Mouse (Mus musculus) forebrain, embryonic 12.5 days (tissue): ENCODE measurements around the gene 3110001I22Rik. TPM values are rescaled to one million over a fixed set of nuclear protein-coding genes. Genes with fewer than 3 reads are reported as not detected.
A peak's percentile ranks its signal among the peaks of the same experiment; 100 is the strongest.
"Not testable (repeated sequence)": the region's sequence is repeated elsewhere in the genome, so short reads cannot be mapped to it uniquely, and the experiment has no call there.

ENCODE experiments used
- ATAC-seq: fragments of 200-750 bp; cut with Nextera tagmentation; 2 replicates; pipeline ENCODE4 v1.8.0; 2017; ENCODE audit warnings: moderate TSS enrichment; ENCODE audit not compliant: low FRiP score
- H3K27ac ChIP-seq: fragments of 300-500 bp; sonication (generic); 2 replicates; pipeline ENCODE4 v1.5.1; 2016; ENCODE audit warnings: mild to moderate bottlenecking
- H3K27me3 ChIP-seq: fragments of 300-500 bp; sonication (generic); 2 replicates; pipeline ENCODE4 v1.6.1; 2016; ENCODE audit warnings: mild to moderate bottlenecking
- H3K36me3 ChIP-seq: fragments of 300-500 bp; sonication (generic); replicated peaks from 2 replicates; pipeline ENCODE4 v1.6.1; 2016; ENCODE audit warnings: mild to moderate bottlenecking
- H3K4me1 ChIP-seq: fragments of 300-500 bp; sonication (generic); 2 replicates; pipeline ENCODE4 v1.6.1; 2016
- H3K4me2 ChIP-seq: fragments of 300-500 bp; sonication (generic); 2 replicates; pipeline ENCODE4 v1.6.1; 2016; ENCODE audit warnings: mild to moderate bottlenecking, moderate library complexity
- H3K4me3 ChIP-seq: fragments of 300-500 bp; sonication (generic); replicated peaks from 2 replicates; pipeline ENCODE4 v1.5.1; 2016; ENCODE audit warnings: mild to moderate bottlenecking
- H3K9ac ChIP-seq: fragments of 300-500 bp; sonication (generic); 2 replicates; pipeline ENCODE4 v1.6.1; 2016; ENCODE audit warnings: mild to moderate bottlenecking
- H3K9me3 ChIP-seq: fragments of 300-500 bp; sonication (generic); 2 replicates; pipeline ENCODE4 v1.6.1; 2016
- WGBS: fragments of 180-500 bp; shearing (Covaris S2); methylation state at CpG from one replicate; pipeline ENCODE4 v1.1.7; 2016; 5-methylcytosine and 5-hydroxymethylcytosine counted together
- polyA plus RNA-seq: library from polyadenylated mRNA; unstranded; fragments of >200 nt; fragmentation: Nextera tagmentation; extraction: Ambion mirVana; gene quantifications from 2 replicates; pipeline ENCODE4 v1.2.1, GENCODE M21; 2016

The 3110001I22Rik gene
- polyA plus RNA-seq, 1 experiment from 2014 or later: 9.3 TPM

DNA sequence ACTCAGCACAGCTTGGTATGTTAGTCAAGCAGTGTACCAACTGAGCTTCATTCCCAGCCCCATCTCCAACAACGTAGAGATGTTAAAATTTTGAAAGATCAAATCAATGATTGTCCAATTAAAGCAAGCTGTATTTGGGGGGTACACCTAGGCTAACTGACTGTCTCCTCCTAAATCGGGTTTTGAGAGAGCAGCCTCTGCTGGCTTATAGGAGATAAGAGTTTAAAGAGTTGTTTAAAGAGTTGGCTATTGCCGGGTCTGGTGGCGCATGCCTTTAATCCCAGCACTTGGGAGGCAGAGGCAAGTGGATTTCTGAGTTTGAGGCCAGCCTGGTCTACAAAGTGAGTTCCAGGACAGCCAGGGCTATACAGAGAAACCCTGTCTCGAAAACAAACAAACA is 833 bp upstream of the 3110001I22Rik start:
- not testable (repeated sequence) for H3K9me3 ChIP-seq, H3K27me3 ChIP-seq, H3K36me3 ChIP-seq, H3K9ac ChIP-seq, ATAC-seq, H3K4me3 ChIP-seq, H3K27ac ChIP-seq
- WGBS: 80% methylated on average over 5 of the region's 5 CpGs
- Histone ChIP-seq H3K4me1 (peaks cover 30% of the 10 kb centered on the region), H3K4me2 (peak overlapping the region; percentile 83)

DNA sequence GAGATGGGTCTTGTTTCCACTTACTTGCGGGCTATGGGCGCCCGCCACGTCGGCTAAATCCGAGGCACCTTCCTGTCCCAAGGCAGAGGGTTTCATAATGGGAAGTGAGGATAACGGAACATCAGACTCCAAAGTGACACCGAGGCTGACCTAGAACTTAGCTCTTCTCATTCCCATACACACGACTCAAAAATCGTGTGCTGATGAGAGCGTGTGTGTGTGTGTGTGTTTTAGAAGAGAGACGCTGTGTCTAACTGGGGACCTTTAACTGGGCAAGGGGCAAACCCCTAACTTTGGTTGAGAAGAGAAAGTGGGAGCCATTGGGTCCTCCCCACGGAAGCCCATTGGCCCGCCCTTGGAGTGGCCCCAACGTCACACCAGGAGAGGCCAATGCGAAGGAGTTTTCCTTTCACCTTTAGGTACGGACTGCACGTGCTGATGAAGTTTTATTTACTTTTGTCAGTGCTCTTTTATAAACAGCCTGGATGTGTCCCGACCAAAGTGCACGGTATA is 713 bp downstream of the 3110001I22Rik start:
- H3K9ac ChIP-seq: peak overlapping the region; percentile 94
- 3% methylated on average over 20 of the region's 20 CpGs for WGBS
- H3K4me1 ChIP-seq: peaks cover 23% of the 10 kb centered on the region
- H3K9me3 ChIP-seq: no peaks in the 10 kb centered on the region
- peak overlapping the region; percentile 82; the same call in 1 of the 2 replicates for H3K27ac ChIP-seq
- H3K4me3 ChIP-seq: peak overlapping the region; percentile 95
- ATAC-seq: peak; percentile 21; the same call in 1 of the 2 replicates
- no peaks in the 10 kb centered on the region for H3K27me3 ChIP-seq
- H3K4me2 ChIP-seq: peak overlapping the region; percentile 83
- peaks cover 12% of the 10 kb centered on the region for H3K36me3 ChIP-seq

DNA sequence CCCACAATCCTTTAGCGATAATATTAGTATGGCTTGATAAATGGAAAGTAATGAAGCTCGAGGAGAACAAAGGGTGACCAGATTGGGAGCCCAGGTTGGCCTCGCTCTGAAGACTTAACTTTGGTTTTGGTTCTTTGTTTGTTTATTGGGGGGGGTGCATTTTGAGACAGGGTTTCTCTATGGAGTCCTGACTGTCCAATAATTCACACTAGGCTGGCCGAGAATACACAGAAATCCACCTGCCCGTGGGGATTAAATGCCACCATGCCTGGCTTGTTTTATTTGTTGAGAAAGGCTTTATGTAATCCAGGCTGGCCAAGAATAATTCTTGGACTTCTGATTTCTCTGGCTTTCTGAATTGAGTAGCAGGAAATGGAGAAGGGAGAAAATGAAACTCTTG is 1.4 kb downstream of the 3110001I22Rik start:
- H3K9ac ChIP-seq: no peak overlapping the region
- 77% methylated on average over 5 of the region's 5 CpGs for WGBS

DNA sequence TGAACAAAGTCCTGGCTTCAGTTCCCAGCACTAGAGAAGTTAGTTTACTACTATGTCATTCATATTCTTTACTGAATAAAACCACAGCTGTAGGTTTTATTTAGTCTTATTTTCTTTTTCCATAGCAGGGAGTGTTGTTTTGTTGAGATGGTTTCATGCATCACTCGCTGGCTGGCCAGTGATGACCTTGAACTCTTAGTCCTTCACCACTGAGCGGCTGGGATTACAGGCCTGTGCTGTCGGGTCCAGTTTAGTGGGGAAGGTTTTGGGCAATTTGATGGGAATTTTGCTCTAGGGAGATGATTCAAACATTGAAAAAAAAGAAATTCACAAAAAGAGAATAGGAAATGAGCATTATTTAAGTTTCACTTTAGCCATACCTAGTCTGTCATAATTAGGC is 2.8 kb downstream of the 3110001I22Rik start:
- Histone ChIP-seq H3K9me3 (no peaks in the 10 kb centered on the region), H3K9ac (no peak overlapping the region), H3K4me1 (peaks cover 16% of the 10 kb centered on the region), H3K4me2 (no peak overlapping the region), H3K36me3 (peaks cover 24% of the 10 kb centered on the region), H3K4me3 (no peak overlapping the region), H3K27ac (no peak overlapping the region), H3K27me3 (no peaks in the 10 kb centered on the region)
- no peak for ATAC-seq
- WGBS: 91% methylated on average over 3 of the region's 3 CpGs

More for the DNA sequence above, 1.4 kb downstream of the 3110001I22Rik start:
- no peak overlapping the region for H3K27ac ChIP-seq
- H3K4me3 ChIP-seq: peak overlapping the region; percentile 95; the same call in 1 of the 2 replicates
- peaks cover 20% of the 10 kb centered on the region for H3K4me1 ChIP-seq
- H3K27me3 ChIP-seq: no peaks in the 10 kb centered on the region
- no peaks in the 10 kb centered on the region for H3K9me3 ChIP-seq
- no peak for ATAC-seq
- peaks cover 19% of the 10 kb centered on the region for H3K36me3 ChIP-seq
- peak overlapping the region; percentile 83 for H3K4me2 ChIP-seq

DNA sequence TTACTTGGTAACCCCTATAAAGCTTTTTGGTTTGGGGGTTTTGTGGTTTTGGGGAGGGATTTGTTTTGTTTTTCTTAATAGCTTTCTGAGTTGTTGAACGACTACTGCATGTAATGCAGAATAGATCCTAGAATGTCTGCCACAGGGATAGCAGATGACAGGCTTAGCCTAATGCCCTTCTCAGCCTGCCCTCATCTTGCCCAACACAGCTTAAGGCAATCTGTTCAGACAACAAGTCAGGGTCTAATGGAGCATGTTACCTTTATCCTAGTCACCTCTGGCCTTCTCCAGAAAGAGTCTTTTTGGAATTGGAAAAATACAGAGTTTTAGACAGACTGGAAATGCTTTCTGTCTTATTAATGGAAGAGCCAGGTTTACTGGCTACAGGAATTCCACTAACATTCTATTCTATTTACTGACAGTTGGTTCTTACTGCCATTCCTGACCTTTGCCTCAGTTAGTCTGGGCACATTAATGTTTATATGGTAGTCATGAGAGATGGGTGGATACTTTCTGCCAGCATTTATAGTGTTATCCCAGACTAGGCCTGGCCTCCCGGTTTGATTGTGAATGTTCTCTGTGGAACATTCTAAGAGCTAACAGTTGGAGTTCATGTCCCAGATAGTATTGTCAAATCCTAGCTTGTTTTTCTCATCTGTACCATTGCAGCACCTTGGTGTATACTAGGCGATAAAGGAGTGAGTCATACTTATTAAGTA is 7.0 kb downstream of the 3110001I22Rik start:
- Histone ChIP-seq H3K27ac (no peak overlapping the region), H3K36me3 (peaks cover 26% of the 10 kb centered on the region), H3K4me1 (no peaks in the 10 kb centered on the region), H3K9me3 (no peaks in the 10 kb centered on the region), H3K4me3 (no peak overlapping the region), H3K9ac (no peak overlapping the region), H3K4me2 (no peak overlapping the region), H3K27me3 (no peaks in the 10 kb centered on the region)
- WGBS: 91% methylated on average over 3 of the region's 3 CpGs
- ATAC-seq: no peak

DNA sequence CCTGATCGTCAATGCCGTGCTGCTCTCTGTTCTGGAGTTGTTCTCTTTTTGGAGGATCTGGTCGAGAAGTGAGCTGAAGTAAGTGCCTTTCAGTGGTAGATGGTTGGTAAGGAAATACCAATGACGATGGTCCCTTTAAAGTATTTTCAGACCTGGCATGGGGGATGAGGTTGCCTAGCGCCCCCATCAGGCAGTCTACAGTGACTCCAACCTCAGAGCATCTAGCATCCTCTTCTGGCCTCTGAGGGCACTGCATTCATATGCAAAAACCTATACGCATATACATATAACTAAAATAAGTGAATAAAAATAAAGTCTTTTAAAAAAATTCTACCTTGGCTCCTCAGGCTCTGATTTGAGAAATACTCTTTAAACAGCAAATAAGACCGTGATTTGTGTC is 27.3 kb downstream of the 3110001I22Rik start:
- H3K4me2 ChIP-seq: no peak overlapping the region
- H3K4me3 ChIP-seq: no peak overlapping the region
- no peaks in the 10 kb centered on the region for H3K4me1 ChIP-seq
- ATAC-seq: no peak
- H3K9me3 ChIP-seq: no peaks in the 10 kb centered on the region
- no peak overlapping the region for H3K27ac ChIP-seq
- H3K27me3 ChIP-seq: no peaks in the 10 kb centered on the region
- no peak overlapping the region for H3K9ac ChIP-seq
- H3K36me3 ChIP-seq: peaks cover 69% of the 10 kb centered on the region
- 93% methylated on average over 7 of the region's 7 CpGs for WGBS

DNA sequence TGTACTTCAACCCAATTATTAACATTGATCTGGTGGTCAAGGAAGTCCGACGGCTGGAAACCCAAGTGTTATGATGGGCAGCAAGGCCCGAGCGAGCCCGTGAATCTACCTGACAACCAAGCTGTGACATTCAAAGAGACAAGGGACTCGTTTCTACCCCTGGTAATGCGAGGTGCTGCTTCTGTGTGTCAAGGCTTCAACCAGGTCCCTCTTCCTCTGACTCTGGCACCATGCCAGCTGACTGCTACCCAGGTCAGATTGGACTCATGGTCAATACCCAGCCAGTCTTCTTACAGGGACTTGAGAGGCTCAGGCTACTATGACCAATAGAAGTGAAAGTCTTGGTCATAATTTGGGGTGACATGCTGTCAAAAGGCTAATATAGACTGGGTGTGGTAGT is 30.5 kb downstream of the 3110001I22Rik start:
- no peaks in the 10 kb centered on the region for H3K27me3 ChIP-seq
- H3K4me2 ChIP-seq: no peak overlapping the region
- no peak overlapping the region for H3K27ac ChIP-seq
- H3K9ac ChIP-seq: no peak overlapping the region
- ATAC-seq: no peak
- no peak overlapping the region for H3K4me3 ChIP-seq
- H3K4me1 ChIP-seq: no peaks in the 10 kb centered on the region
- WGBS: 95% methylated on average over 7 of the region's 7 CpGs
- H3K9me3 ChIP-seq: no peaks in the 10 kb centered on the region
- peaks cover 57% of the 10 kb centered on the region for H3K36me3 ChIP-seq

DNA sequence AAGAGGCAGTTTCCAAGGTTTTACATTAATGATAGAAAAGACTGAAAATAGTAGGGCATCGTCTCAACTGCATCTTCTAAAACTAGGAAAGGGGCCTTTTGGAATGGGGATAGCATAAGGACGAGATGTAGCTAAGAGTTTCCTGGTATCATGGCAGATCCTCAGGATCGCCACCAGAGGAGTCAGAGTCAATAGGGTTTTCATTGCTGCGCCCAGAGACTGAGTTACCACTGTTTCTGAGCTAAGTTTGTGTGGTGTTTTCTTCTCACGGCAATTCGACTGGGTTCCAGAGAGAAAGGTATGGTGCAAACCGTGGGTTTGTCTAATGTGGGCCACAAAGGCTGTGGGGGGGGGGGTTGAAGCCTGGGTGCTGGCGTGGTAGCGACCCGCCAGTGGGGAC is 32.9 kb downstream of the 3110001I22Rik start:
- no peak overlapping the region for H3K4me3 ChIP-seq
- no peak for ATAC-seq
- H3K9me3 ChIP-seq: no peaks in the 10 kb centered on the region
- no peaks in the 10 kb centered on the region for H3K27me3 ChIP-seq
- H3K4me1 ChIP-seq: no peaks in the 10 kb centered on the region
- WGBS: 88% methylated on average over 9 of the region's 10 CpGs
- no peak overlapping the region for H3K9ac ChIP-seq
- H3K36me3 ChIP-seq: peaks cover 33% of the 10 kb centered on the region
- H3K27ac ChIP-seq: no peak overlapping the region
- H3K4me2 ChIP-seq: no peak overlapping the region

DNA sequence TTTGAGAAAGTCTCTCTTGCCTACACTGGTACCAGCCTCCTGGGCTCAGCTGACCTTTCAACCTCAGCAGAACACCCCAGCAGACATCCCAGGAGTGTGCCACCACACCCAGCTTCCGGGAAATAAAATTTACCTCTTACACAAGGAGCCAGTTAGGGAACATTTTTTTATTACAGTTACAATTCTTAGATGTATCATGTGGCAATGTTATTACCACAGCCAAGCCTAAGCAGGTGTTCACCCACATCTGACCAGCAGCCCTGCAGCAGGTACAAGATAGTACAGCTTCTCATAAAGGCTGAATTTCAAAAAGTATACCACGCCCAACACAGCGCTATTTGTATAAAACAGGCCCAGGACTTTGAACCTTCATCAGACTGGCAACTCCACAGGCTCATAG is 43.2 kb downstream of the 3110001I22Rik start:
- no peak overlapping the region for H3K4me3 ChIP-seq
- H3K27ac ChIP-seq: no peak overlapping the region
- H3K4me1 ChIP-seq: no peaks in the 10 kb centered on the region
- 94% methylated on average over 3 of the region's 3 CpGs for WGBS
- no peaks in the 10 kb centered on the region for H3K27me3 ChIP-seq
- H3K9ac ChIP-seq: no peak overlapping the region
- H3K36me3 ChIP-seq: no peaks in the 10 kb centered on the region
- ATAC-seq: no peak
- H3K4me2 ChIP-seq: no peak overlapping the region
- no peaks in the 10 kb centered on the region for H3K9me3 ChIP-seq

DNA sequence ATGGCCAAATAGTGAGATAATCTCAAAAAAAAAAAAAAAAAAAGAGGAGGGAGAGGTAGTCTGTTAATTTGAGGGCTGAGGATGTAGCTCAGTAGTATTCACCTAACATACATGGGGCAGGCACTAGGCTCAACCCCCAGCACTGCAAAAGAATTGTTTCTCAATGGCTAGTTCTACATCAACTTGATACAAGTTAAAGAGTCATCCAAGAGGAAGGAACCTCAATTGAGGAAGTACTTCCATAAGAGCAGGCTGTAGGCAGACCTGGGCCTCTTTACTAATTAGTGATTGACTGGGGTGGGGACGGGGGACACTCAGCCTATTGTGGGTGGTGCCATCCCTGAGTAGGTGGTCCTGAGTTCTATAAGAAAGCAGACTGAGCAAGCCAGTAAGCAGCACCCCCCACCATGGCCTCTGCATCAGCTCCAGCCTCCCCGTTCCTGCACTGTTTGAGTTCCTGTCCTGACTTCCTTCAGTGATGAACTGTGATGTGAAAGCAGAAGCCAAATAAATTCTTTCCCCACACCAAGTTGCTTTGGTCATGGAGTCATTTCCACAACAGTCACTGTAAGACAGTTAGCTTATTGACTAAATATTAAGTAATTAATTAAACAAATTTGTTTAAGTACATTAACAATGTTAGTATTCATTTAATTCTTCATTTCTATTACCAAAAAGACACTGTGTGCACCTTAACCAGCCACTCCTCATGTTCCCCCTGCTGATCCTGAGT is 45.3 kb downstream of the 3110001I22Rik start:
- no peaks in the 10 kb centered on the region for H3K27me3 ChIP-seq
- no peak overlapping the region for H3K9ac ChIP-seq
- H3K4me2 ChIP-seq: no peak overlapping the region
- WGBS: 75% methylated on average over 2 of the region's 2 CpGs
- H3K27ac ChIP-seq: no peak overlapping the region
- ATAC-seq: no peak
- H3K9me3 ChIP-seq: no peaks in the 10 kb centered on the region
- H3K36me3 ChIP-seq: no peaks in the 10 kb centered on the region
- H3K4me1 ChIP-seq: no peaks in the 10 kb centered on the region
- H3K4me3 ChIP-seq: no peak overlapping the region

DNA sequence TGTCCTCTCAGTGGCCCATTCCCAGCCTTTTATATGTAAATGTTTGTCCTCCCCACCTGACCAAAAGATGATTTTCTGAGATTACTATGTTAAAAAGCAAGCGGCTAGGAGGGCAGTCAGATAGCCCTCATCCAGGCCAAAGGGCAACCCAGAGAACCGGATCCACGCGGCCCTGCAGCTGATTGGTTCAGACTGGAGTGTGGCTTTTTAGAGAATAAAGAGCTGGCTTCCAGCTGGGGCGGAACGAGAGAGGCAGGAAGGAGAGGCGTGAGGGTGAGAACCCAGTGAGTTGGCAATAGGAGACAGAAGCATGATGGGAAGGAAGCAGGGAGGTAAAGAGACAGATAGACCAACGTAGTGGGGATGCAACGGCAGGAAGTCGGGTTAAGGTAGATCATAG is 51.2 kb downstream of the 3110001I22Rik start:
- WGBS: 32% methylated on average over 10 of the region's 10 CpGs
- Histone ChIP-seq H3K27me3 (no peaks in the 10 kb centered on the region), H3K9me3 (no peaks in the 10 kb centered on the region), H3K36me3 (no peaks in the 10 kb centered on the region), H3K27ac (no peak overlapping the region), H3K4me2 (no peak overlapping the region), H3K4me3 (no peak overlapping the region), H3K9ac (no peak overlapping the region), H3K4me1 (no peaks in the 10 kb centered on the region)
- no peak for ATAC-seq

DNA sequence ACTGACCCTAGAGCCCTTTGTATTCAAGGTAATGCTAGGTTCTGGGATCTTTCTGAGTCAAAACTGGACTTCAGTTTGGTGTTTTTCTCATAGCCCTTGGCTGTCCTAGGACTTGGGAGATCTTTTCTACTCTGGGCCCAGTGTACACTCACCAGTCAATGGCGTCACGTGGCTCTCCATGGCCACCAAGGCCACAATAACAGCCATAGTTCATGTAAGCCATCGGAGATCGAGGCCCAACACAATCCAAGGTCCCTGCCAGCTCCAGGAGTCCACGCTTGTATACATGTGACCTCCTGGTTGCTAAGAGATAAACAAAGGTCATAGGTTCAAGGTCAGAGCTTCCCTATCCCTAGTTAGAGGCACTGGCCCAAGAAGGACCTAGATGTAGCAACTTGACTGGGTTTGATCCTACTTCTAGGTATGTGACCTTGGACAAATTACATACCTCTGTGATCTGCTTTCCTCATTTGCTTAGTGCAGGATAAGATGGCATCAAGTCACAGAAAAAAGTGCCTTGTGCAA is 56.1 kb downstream of the 3110001I22Rik start:
- Histone ChIP-seq H3K36me3 (no peaks in the 10 kb centered on the region), H3K4me1 (no peaks in the 10 kb centered on the region), H3K27me3 (peaks cover 7% of the 10 kb centered on the region; the same call in 1 of the 2 replicates), H3K27ac (no peak overlapping the region), H3K9ac (no peak overlapping the region), H3K4me2 (no peak overlapping the region), H3K4me3 (no peak overlapping the region), H3K9me3 (no peaks in the 10 kb centered on the region)
- no peak for ATAC-seq
- 83% methylated on average over 5 of the region's 5 CpGs for WGBS
